Mouse (Mus musculus) embryonic stem cell, embryonic (primary cell): Measurements from ENCODE around the gene Pla2g15.

Experiments used
- CTCF ChIA-PET, 4 experiments: fragments of 300-600 bp in 2 of 4; fragments of 350-600 bp in 2 of 4; sonication (Branson Sonifier 250); formaldehyde crosslinking; loops; one replicate each; lab custom pipeline; 2022; ENCODE audit warnings: inconsistent platforms in 2 of 4; lab: Charles Lee
- POLR2A ChIA-PET, 4 experiments: fragments of 300-600 bp in 2 of 4; fragments of 350-600 bp in 2 of 4; sonication (Branson Sonifier 250); formaldehyde crosslinking; loops; one replicate each; lab custom pipeline; 2022; ENCODE audit warnings: antibody characterized with exemption in 4 of 4, inconsistent platforms in 1 of 4; lab: Charles Lee

Gene Pla2g15

GRCm38 (mm10) chr8:106146014-106146413, 4.2 kb upstream of the Pla2g15 start:
- CTCF ChIA-PET = no interaction called here
- POLR2A ChIA-PET = no interaction called here

GRCm38 (mm10) chr8:106147868-106148565, 2.2 kb upstream of the Pla2g15 start:
- ChIA-PET POLR2A (interaction anchor here in 2 of 4 experiments (0.7 to 3.2 kb wide), 7 partner anchors 9 to 368 kb away, joined by 3 to 15 read pairs (median 4); partner anchors contain the start of gene Esrp2 (in 1 of the 2)), CTCF (interaction anchor here in 3 of 4 experiments (0.6 to 1.0 kb wide), 7 partner anchors 15 to 1424 kb away, joined by 3 to 10 read pairs (median 4); no protein-coding TSS in a partner anchor)

- POLR2A ChIA-PET = interaction anchor here in 2 of 4 experiments (0.6 to 3.2 kb wide), 15 partner anchors 7 to 289 kb away, joined by 3 to 15 read pairs (median 5); partner anchors contain the start of genes Esrp2 (in 2 of the 2), Nutf2 (in 1 of the 2), Pskh1 (in 1 of the 2) and Slc7a6 (in 1 of the 2)
- CTCF ChIA-PET = interaction anchor here in 3 of 4 experiments (1.1 to 2.0 kb wide), 5 partner anchors 14 to 266 kb away, joined by 3 to 8 read pairs (median 3); partner anchors contain the start of gene Zfp90 (in 1 of the 3)
These were observed 1.2 kb upstream of the Pla2g15 start for GRCm38 (mm10) chr8:106149025-106149424.

GRCm38 (mm10) chr8:106150653-106151000, 428 bp downstream of the Pla2g15 start:
- CTCF ChIA-PET = interaction anchor here in 2 of 4 experiments (0.9 to 2.0 kb wide), 8 partner anchors 9 to 385 kb away, joined by 3 to 11 read pairs (median 4); partner anchors contain the start of gene Zfp90 (in 1 of the 2)
- POLR2A ChIA-PET = interaction anchor here (0.7 to 3.2 kb wide), 43 partner anchors 8 to 898 kb away, joined by 3 to 21 read pairs (median 4); partner anchors contain the start of genes Prmt7 (in 3 of the 4), Slc7a6os (in 3 of the 4), Esrp2 (in 2 of the 4) and Slc7a6 (in 2 of the 4)

GRCm38 (mm10) chr8:106151041-106151440, 842 bp downstream of the Pla2g15 start:
- ChIA-PET CTCF (interaction anchor here in 1 of 4 experiments (1.6 kb wide), 1 partner anchor 15 kb away, joined by 11 read pairs; no protein-coding TSS in a partner anchor), POLR2A (interaction anchor here in 3 of 4 experiments (1.0 to 2.8 kb wide), 9 partner anchors 9 to 181 kb away, joined by 3 to 21 read pairs (median 7); partner anchors contain the start of genes Esrp2 (in 1 of the 3), Prmt7 (in 1 of the 3), Slc7a6 (in 1 of the 3) and Slc7a6os (in 1 of the 3))

- ChIA-PET POLR2A (interaction anchor here in 1 of 4 experiments (0.6 kb wide), 1 partner anchor 12 kb away, joined by 3 read pairs; no protein-coding TSS in a partner anchor), CTCF (interaction anchor here in 1 of 4 experiments (0.7 kb wide), 1 partner anchor 101 kb away, joined by 3 read pairs; no protein-coding TSS in a partner anchor)
These were observed 2.7 kb downstream of the Pla2g15 start for GRCm38 (mm10) chr8:106152876-106153275.

- CTCF ChIA-PET = interaction anchor here in 1 of 4 experiments (0.6 to 0.7 kb wide), 2 partner anchors 227 to 875 kb away, joined by 3 to 6 read pairs; no protein-coding TSS in a partner anchor
- POLR2A ChIA-PET = no interaction called here
These were observed 7.2 kb downstream of the Pla2g15 start for GRCm38 (mm10) chr8:106157419-106157818.

GRCm38 (mm10) chr8:106158381-106158780, 8.2 kb downstream of the Pla2g15 start:
- ChIA-PET POLR2A (interaction anchor here in 2 of 4 experiments (0.6 to 1.3 kb wide), 2 partner anchors 8 to 19 kb away, joined by 3 to 4 read pairs; partner anchors contain the start of gene Pla2g15 (in 1 of the 2)), CTCF (interaction anchor here in 1 of 4 experiments (0.6 kb wide), 1 partner anchor 376 kb away, joined by 3 read pairs; no protein-coding TSS in a partner anchor)

- POLR2A ChIA-PET = interaction anchor here in 3 of 4 experiments (0.9 to 1.5 kb wide), 8 partner anchors 8 to 101 kb away, joined by 3 to 4 read pairs (median 3); partner anchors contain the start of genes Pla2g15 (in 2 of the 3) and Nfatc3 (in 1 of the 3)
These were observed 9.7 kb downstream of the Pla2g15 start for GRCm38 (mm10) chr8:106159876-106160275.

GRCm38 (mm10) chr8:106163251-106163650, 13.1 kb downstream of the Pla2g15 start:
- ChIA-PET POLR2A (interaction anchor here in 3 of 4 experiments (0.6 to 3.8 kb wide), 7 partner anchors 9 to 64 kb away, joined by 3 to 15 read pairs (median 7); partner anchors contain the start of gene Pla2g15 (in 2 of the 3)), CTCF (interaction anchor here in 2 of 4 experiments (0.6 to 0.9 kb wide), 2 partner anchors 14 to 16 kb away, joined by 3 to 4 read pairs; partner anchors contain the start of gene Pla2g15 (in 1 of the 2))

More at GRCm38 (mm10) chr8:106159876-106160275, 9.7 kb downstream of the Pla2g15 start:
- CTCF ChIA-PET = interaction anchor here in 2 of 4 experiments (0.6 to 1.1 kb wide), 3 partner anchors 9 to 187 kb away, joined by 3 read pairs; partner anchors contain the start of gene Slc7a6 (in 1 of the 2)

- POLR2A ChIA-PET = interaction anchor here in 2 of 4 experiments (1.1 to 2.5 kb wide), 7 partner anchors 15 to 62 kb away, joined by 3 to 11 read pairs (median 10); partner anchors contain the start of gene Pla2g15 (in 2 of the 2)
These were observed 15.3 kb downstream of the Pla2g15 start for GRCm38 (mm10) chr8:106165460-106165859.

GRCm38 (mm10) chr8:106168356-106169016, 18.3 kb downstream of the Pla2g15 start, which contains the start of gene Slc7a6:
Slc7a6 (plus strand) TSS chr8:106168857.
- CTCF ChIA-PET = interaction anchor here in 1 of 4 experiments (1.5 kb wide), 1 partner anchor 8 kb away, joined by 3 read pairs; no protein-coding TSS in a partner anchor
- POLR2A ChIA-PET = interaction anchor here (0.5 to 1.4 kb wide), 18 partner anchors 9 to 1031 kb away, joined by 3 to 7 read pairs (median 3); partner anchors contain the start of genes Pla2g15 (in 2 of the 4), Esrp2 (in 1 of the 4), Nfatc3 (in 1 of the 4) and Thap11 (in 1 of the 4)

More at GRCm38 (mm10) chr8:106165460-106165859, 15.3 kb downstream of the Pla2g15 start:
- CTCF ChIA-PET = interaction anchor here (0.6 to 2.3 kb wide), 26 partner anchors 10 to 828 kb away, joined by 3 to 15 read pairs (median 3); partner anchors contain the start of genes Pla2g15 (in 2 of the 4), Esrp2 (in 1 of the 4), Pskh1 (in 1 of the 4) and Zfp90 (in 1 of the 4)

- ChIA-PET CTCF (interaction anchor here in 1 of 4 experiments (1.5 kb wide), 1 partner anchor 9 kb away, joined by 3 read pairs; no protein-coding TSS in a partner anchor), POLR2A (interaction anchor here in 3 of 4 experiments (0.6 to 1.5 kb wide), 15 partner anchors 10 to 314 kb away, joined by 3 to 7 read pairs (median 3); partner anchors contain the start of genes Pla2g15 (in 2 of the 3), Nfatc3 (in 1 of the 3), Prmt7 (in 1 of the 3) and Slc7a6os (in 1 of the 3))
These were observed 19.1 kb downstream of the Pla2g15 start for GRCm38 (mm10) chr8:106169017-106169933.

GRCm38 (mm10) chr8:106169934-106170480, 19.8 kb downstream of the Pla2g15 start:
- POLR2A ChIA-PET = interaction anchor here in 2 of 4 experiments (0.7 to 1.5 kb wide), 5 partner anchors 9 to 95 kb away, joined by 3 to 4 read pairs (median 3); partner anchors contain the start of genes Prmt7 (in 1 of the 2) and Slc7a6os (in 1 of the 2)
- CTCF ChIA-PET = interaction anchor here in 1 of 4 experiments (1.5 kb wide), 1 partner anchor 10 kb away, joined by 3 read pairs; no protein-coding TSS in a partner anchor

- POLR2A ChIA-PET = interaction anchor here in 2 of 4 experiments (1.4 to 1.5 kb wide), 2 partner anchors 11 to 32 kb away, joined by 3 to 5 read pairs; no protein-coding TSS in a partner anchor
- CTCF ChIA-PET = interaction anchor here in 2 of 4 experiments (0.6 to 0.8 kb wide), 3 partner anchors 25 to 196 kb away, joined by 3 to 7 read pairs (median 5); no protein-coding TSS in a partner anchor
These were observed 23.4 kb downstream of the Pla2g15 start for GRCm38 (mm10) chr8:106173566-106173965.
